Mouse (Mus musculus): ENCODE measurements around the gene Dppa5a. TPM values are rescaled to one million over a fixed set of nuclear protein-coding genes. Genes with fewer than 3 reads are reported as not detected.

Gene Dppa5a
- polyA plus RNA-seq, 1 experiment from 2014 or later: 6.0 TPM

GRCm38 (mm10) chr9:78369786-78370185 is 1.8 kb upstream of the Dppa5a start:
- WGBS: 91% methylated on average over 7 of the region's 7 CpGs
- H3K4me3 ChIP-seq (replicated peaks; ENCODE audit: low read length): no peak overlapping the region
- no peak overlapping the region for H3K4me2 ChIP-seq (replicated peaks)
- H3K9me3 ChIP-seq (ENCODE audit: control insufficient read depth, low read length): no peaks in the 10 kb centered on the region
- no peak for ATAC-seq (ENCODE audit: low FRiP score)
- H3K4me1 ChIP-seq (replicated peaks; ENCODE audit: control insufficient read depth, insufficient read depth, low read length): no peaks in the 10 kb centered on the region
- DNase-seq (ENCODE audit: low spot score): no peak
- no peaks in the 10 kb centered on the region for H3K27me3 ChIP-seq (ENCODE audit: control insufficient read depth, insufficient read depth, low read length)
- H3K27ac ChIP-seq: no peak overlapping the region
- no peak overlapping the region for H3K9ac ChIP-seq
- H3K36me3 ChIP-seq (replicated peaks; ENCODE audit: control insufficient read depth, insufficient read depth): no peaks in the 10 kb centered on the region

- WGBS: 91% methylated on average over 2 of the region's 2 CpGs
- no peaks in the 10 kb centered on the region for H3K9me3 ChIP-seq (ENCODE audit: control insufficient read depth, low read length)
- no peaks in the 10 kb centered on the region for H3K4me1 ChIP-seq (replicated peaks; ENCODE audit: control insufficient read depth, insufficient read depth, low read length)
- DNase-seq (ENCODE audit: low spot score): no peak
- H3K27ac ChIP-seq: no peak overlapping the region
- H3K4me2 ChIP-seq (replicated peaks): no peak overlapping the region
- no peak overlapping the region for H3K4me3 ChIP-seq (replicated peaks; ENCODE audit: low read length)
- no peak overlapping the region for H3K9ac ChIP-seq
- no peak for ATAC-seq (ENCODE audit: low FRiP score)
- H3K27me3 ChIP-seq (ENCODE audit: control insufficient read depth, insufficient read depth, low read length): no peaks in the 10 kb centered on the region
- H3K36me3 ChIP-seq (replicated peaks; ENCODE audit: control insufficient read depth, insufficient read depth): no peaks in the 10 kb centered on the region
Measured at GRCm38 (mm10) chr9:78369349-78369748, 1.4 kb upstream of the Dppa5a start.

- no peak overlapping the region for H3K27ac ChIP-seq
- no peaks in the 10 kb centered on the region for H3K4me1 ChIP-seq (replicated peaks; ENCODE audit: control insufficient read depth, insufficient read depth, low read length)
- DNase-seq (ENCODE audit: low spot score): no peak
- H3K27me3 ChIP-seq (ENCODE audit: control insufficient read depth, insufficient read depth, low read length): no peaks in the 10 kb centered on the region
- H3K36me3 ChIP-seq (replicated peaks; ENCODE audit: control insufficient read depth, insufficient read depth): no peaks in the 10 kb centered on the region
- no peak overlapping the region for H3K9ac ChIP-seq
- 82% methylated on average over 3 of the region's 3 CpGs for WGBS
- ATAC-seq (ENCODE audit: low FRiP score): no peak
- H3K4me2 ChIP-seq (replicated peaks): no peak overlapping the region
- H3K9me3 ChIP-seq (ENCODE audit: control insufficient read depth, low read length): no peaks in the 10 kb centered on the region
- no peak overlapping the region for H3K4me3 ChIP-seq (replicated peaks; ENCODE audit: low read length)
Measured at GRCm38 (mm10) chr9:78368671-78369293, 805 bp upstream of the Dppa5a start.

DNA sequence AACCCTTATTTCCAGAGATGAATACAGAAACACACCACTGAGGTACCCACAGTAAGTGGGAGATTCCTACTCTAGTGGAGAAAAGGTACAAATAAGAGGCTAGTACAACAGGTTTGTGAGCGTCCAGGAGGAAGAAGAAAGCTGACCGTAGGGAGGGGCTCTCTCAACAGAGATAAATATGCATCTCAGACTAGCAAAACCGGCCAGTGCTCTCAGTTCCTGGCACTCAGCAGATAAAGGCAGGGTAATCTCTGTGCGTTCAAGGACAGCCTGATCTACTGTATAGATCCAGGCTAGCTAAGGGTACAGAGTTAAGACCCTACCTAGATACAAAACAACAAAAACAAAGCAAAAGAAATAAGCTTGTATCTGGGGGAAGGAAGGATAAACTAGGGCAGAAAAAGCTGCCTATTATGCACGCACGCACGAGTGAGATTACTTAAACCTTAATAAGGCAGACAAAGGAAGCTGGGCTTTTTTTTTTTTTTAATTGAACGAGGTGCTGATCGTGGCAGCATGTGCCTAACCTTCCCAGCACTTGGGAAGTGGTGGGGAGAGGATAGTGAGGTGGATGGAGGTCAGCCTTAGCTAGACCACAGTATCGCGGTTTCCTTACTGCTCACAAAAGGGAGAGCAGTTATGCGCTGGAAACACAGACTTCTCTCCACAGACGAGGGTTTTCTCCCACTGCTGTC is 2.0 kb downstream of the Dppa5a start:
- no peaks in the 10 kb centered on the region for H3K9me3 ChIP-seq (ENCODE audit: control insufficient read depth, low read length)

GRCm38 (mm10) chr9:78364701-78365100 is 3.3 kb downstream of the Dppa5a start:
- DNase-seq (ENCODE audit: low spot score): no peak
- Histone ChIP-seq H3K9ac (no peak overlapping the region), H3K27me3 (ENCODE audit: control insufficient read depth, insufficient read depth, low read length) (no peaks in the 10 kb centered on the region), H3K4me2 (replicated peaks) (no peak overlapping the region), H3K4me3 (replicated peaks; ENCODE audit: low read length) (no peak overlapping the region), H3K27ac (no peak overlapping the region), H3K9me3 (ENCODE audit: control insufficient read depth, low read length) (no peaks in the 10 kb centered on the region), H3K36me3 (replicated peaks; ENCODE audit: control insufficient read depth, insufficient read depth) (no peaks in the 10 kb centered on the region), H3K4me1 (replicated peaks; ENCODE audit: control insufficient read depth, insufficient read depth, low read length) (no peaks in the 10 kb centered on the region)
- 92% methylated on average over 6 of the region's 6 CpGs for WGBS
- ATAC-seq (ENCODE audit: low FRiP score): no peak

More for the DNA sequence above, 2.0 kb downstream of the Dppa5a start:
- Histone ChIP-seq H3K27me3 (ENCODE audit: control insufficient read depth, insufficient read depth, low read length) (no peaks in the 10 kb centered on the region), H3K36me3 (replicated peaks; ENCODE audit: control insufficient read depth, insufficient read depth) (no peaks in the 10 kb centered on the region), H3K27ac (no peak overlapping the region), H3K4me1 (replicated peaks; ENCODE audit: control insufficient read depth, insufficient read depth, low read length) (no peaks in the 10 kb centered on the region), H3K4me2 (replicated peaks) (no peak overlapping the region), H3K4me3 (replicated peaks; ENCODE audit: low read length) (no peak overlapping the region), H3K9ac (no peak overlapping the region)
- DNase-seq (ENCODE audit: low spot score): no peak
- no peak for ATAC-seq (ENCODE audit: low FRiP score)
- WGBS: 77% methylated on average over 13 of the region's 13 CpGs

DNA sequence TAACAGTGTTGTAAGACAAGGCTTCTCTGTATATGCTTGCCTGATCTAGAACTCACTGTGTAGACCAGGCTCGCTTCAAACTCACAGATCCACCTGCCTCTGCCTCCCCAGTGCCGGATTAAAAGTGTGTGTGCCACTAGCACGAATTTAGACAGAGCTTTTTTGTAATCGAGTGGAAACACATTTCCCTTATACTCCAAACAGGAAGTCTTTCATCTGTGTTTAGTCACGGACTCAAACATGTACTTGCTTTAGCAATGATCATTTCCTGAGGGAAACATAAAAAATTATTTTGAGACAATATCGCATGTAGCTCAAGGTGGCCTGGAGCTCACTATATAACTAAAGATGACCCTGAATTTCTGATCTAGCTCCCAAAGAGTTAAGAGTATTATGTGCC is 4.6 kb downstream of the Dppa5a start:
- H3K36me3 ChIP-seq (replicated peaks; ENCODE audit: control insufficient read depth, insufficient read depth): no peaks in the 10 kb centered on the region
- 77% methylated on average over 6 of the region's 6 CpGs for WGBS
- H3K4me1 ChIP-seq (replicated peaks; ENCODE audit: control insufficient read depth, insufficient read depth, low read length): no peaks in the 10 kb centered on the region
- ATAC-seq (ENCODE audit: low FRiP score): no peak
- no peak overlapping the region for H3K9ac ChIP-seq
- no peak overlapping the region for H3K4me3 ChIP-seq (replicated peaks; ENCODE audit: low read length)
- no peaks in the 10 kb centered on the region for H3K27me3 ChIP-seq (ENCODE audit: control insufficient read depth, insufficient read depth, low read length)
- H3K27ac ChIP-seq: no peak overlapping the region
- no peak overlapping the region for H3K4me2 ChIP-seq (replicated peaks)
- DNase-seq (ENCODE audit: low spot score): no peak
- H3K9me3 ChIP-seq (ENCODE audit: control insufficient read depth, low read length): no peaks in the 10 kb centered on the region

DNA sequence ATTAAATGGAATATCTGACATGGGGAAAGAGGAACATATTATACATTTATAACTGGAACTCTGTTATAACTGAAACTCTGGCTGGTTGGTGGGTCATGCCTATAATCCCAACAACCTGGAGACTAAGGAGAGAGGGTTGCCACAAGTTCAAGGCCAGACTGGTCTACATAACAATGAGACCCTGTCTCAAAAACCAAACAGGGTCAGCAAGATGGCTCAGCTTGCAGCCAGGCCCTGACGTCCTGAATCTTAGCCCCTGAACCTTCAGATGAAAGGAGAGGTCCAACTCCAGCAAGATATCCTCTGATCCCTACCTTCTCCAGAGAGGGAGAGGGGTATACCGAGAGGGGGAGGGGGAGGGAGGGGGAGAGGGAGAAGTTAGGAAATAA is 7.5 kb downstream of the Dppa5a start:
- no peaks in the 10 kb centered on the region for H3K27me3 ChIP-seq (ENCODE audit: control insufficient read depth, insufficient read depth, low read length)
- H3K9ac ChIP-seq: no peak overlapping the region
- H3K4me2 ChIP-seq (replicated peaks): no peak overlapping the region
- no peaks in the 10 kb centered on the region for H3K4me1 ChIP-seq (replicated peaks; ENCODE audit: control insufficient read depth, insufficient read depth, low read length)
- no peak overlapping the region for H3K27ac ChIP-seq
- no peak for ATAC-seq (ENCODE audit: low FRiP score)
- H3K9me3 ChIP-seq (ENCODE audit: control insufficient read depth, low read length): no peaks in the 10 kb centered on the region
- WGBS: 34% methylated on average over 2 of the region's 2 CpGs
- H3K36me3 ChIP-seq (replicated peaks; ENCODE audit: control insufficient read depth, insufficient read depth): no peaks in the 10 kb centered on the region
- no peak for DNase-seq (ENCODE audit: low spot score)
- H3K4me3 ChIP-seq (replicated peaks; ENCODE audit: low read length): no peak overlapping the region

DNA sequence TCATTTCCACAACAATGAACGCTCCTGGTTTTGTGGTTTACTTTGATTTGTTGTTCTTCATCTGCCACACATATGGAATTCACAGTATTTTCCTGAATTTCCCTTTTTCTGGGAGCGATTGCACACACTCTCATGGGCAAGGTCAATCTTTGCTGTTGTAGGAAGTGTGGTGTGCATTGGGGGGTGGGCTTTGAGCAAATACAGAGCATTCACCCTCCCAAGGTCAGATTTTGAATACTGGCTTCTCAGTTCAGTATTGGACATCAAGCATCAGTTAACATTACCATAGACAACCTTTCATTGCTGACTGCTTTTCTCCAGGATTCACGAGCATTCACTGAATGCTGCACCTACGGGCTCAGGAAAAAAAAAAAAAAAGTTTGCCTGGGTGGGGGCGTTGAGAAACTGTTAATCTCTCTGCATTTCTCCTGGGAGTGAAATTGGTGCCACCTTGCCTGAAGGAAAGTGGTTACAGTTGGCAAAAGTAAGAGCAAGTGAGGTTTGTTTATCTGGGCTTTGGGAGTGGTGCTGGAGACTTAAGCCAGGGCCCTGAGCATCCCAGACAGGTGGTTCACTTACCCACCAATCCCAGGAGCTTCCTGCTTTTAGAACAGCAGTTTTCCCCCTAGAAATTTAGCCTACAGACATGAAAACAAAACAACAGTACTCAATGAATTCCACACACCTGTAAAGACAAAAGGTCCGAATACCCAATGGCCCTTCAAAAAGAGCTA is 8.1 kb downstream of the Dppa5a start:
- DNase-seq (ENCODE audit: low spot score) (no peak), ATAC-seq (ENCODE audit: low FRiP score) (no peak)
- H3K4me1 ChIP-seq (replicated peaks; ENCODE audit: control insufficient read depth, insufficient read depth, low read length): no peaks in the 10 kb centered on the region
- H3K9me3 ChIP-seq (ENCODE audit: control insufficient read depth, low read length): no peaks in the 10 kb centered on the region
- 87% methylated on average over 6 of the region's 6 CpGs for WGBS
- H3K4me2 ChIP-seq (replicated peaks): no peak overlapping the region
- no peaks in the 10 kb centered on the region for H3K36me3 ChIP-seq (replicated peaks; ENCODE audit: control insufficient read depth, insufficient read depth)
- no peak overlapping the region for H3K4me3 ChIP-seq (replicated peaks; ENCODE audit: low read length)
- no peak overlapping the region for H3K9ac ChIP-seq
- H3K27ac ChIP-seq: no peak overlapping the region
- no peaks in the 10 kb centered on the region for H3K27me3 ChIP-seq (ENCODE audit: control insufficient read depth, insufficient read depth, low read length)

DNA sequence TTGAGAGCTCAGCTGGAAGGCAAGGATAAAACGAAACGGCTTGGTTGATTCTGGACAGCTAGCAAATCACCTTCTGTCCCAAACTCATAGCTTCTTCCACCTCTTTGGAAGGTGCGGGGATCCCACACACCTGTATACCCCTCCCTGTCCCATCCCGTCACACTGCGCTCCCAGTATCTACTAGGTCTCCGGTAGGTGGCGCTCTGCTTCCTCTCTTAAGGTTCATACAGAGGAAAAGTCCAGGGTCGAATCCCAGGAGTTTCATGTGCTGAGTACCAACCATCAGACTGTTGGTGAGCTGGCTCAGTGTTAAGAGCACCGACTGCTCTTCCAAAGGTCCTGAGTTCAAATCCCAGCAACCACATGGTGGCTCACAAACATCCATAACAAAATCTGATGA is 9.9 kb downstream of the Dppa5a start:
- ATAC-seq (ENCODE audit: low FRiP score): 0 out of 2 replicates have a peak, but pooled peaks have one; percentile 21
- Histone ChIP-seq H3K9ac (no peak overlapping the region), H3K9me3 (ENCODE audit: control insufficient read depth, low read length) (no peaks in the 10 kb centered on the region), H3K36me3 (replicated peaks; ENCODE audit: control insufficient read depth, insufficient read depth) (no peaks in the 10 kb centered on the region), H3K27ac (no peak overlapping the region), H3K4me2 (replicated peaks) (no peak overlapping the region), H3K27me3 (ENCODE audit: control insufficient read depth, insufficient read depth, low read length) (no peaks in the 10 kb centered on the region), H3K4me3 (replicated peaks; ENCODE audit: low read length) (no peak overlapping the region), H3K4me1 (replicated peaks; ENCODE audit: control insufficient read depth, insufficient read depth, low read length) (no peaks in the 10 kb centered on the region)
- peak; percentile 65 for DNase-seq (ENCODE audit: low spot score)
- WGBS: 21% methylated on average over 9 of the region's 9 CpGs
